Mouse (Mus musculus) frontal cortex, adult 2 months (tissue): Measurements from ENCODE around the gene En2. TPM values are rescaled to one million over a fixed set of nuclear protein-coding genes. Genes with fewer than 3 reads are reported as not detected.

Experiments used
- polyA plus RNA-seq: library from polyadenylated mRNA; depleted of rRNA; stranded (reverse); fragments of >200 nt; gene quantifications from 2 replicates; pipeline ENCODE4 v1.2.3, GENCODE M21; 2012; rRNA removed

The En2 gene
- polyA plus RNA-seq, 1 experiment = 0.30 TPM

Other genes with a start within 250 kb of the En2 start
- 74.8 and 83.7 TPM in 2 replicates for gene Insig1, start 94.3 kb upstream of the En2 start, polyA plus RNA-seq
- gene Cnpy1, start 80.1 kb downstream of the En2 start, polyA plus RNA-seq = 0.40 and 0.48 TPM in 2 replicates
- gene Rbm33, start 151.4 kb downstream of the En2 start, polyA plus RNA-seq = 49.1 and 52.6 TPM in 2 replicates